Mouse (Mus musculus) ES-E14 (cell line): Measurements from ENCODE around the gene Birc6. TPM values are rescaled to one million over a fixed set of nuclear protein-coding genes. Genes with fewer than 3 reads are reported as not detected.

ENCODE experiments used
- DNase-seq: peaks from one replicate; pipeline ENCODE4 v3.0.0-alpha.2; 2013; ENCODE audit warnings: low read depth, low spot score
- H3K27ac ChIP-seq: 2 replicates; pipeline ENCODE4 v1.5.1; 2012; ENCODE audit warnings: low read depth, mild to moderate bottlenecking, low read length, moderate library complexity, mixed read lengths; ENCODE audit not compliant: poor library complexity, insufficient read depth, severe bottlenecking
- H3K36me3 ChIP-seq: 2 replicates; pipeline ENCODE4 v1.6.1; 2012; ENCODE audit warnings: mild to moderate bottlenecking, low read length, moderate library complexity, mixed read lengths; ENCODE audit not compliant: control insufficient read depth, poor library complexity, insufficient read depth, severe bottlenecking
- H3K4me1 ChIP-seq, 2 experiments: fragments of 150-350 bp in 1 of 2; sonication (generic) in 1 of 2; 2 replicates each; pipeline ENCODE4 v1.6.1; 2012; ENCODE audit warnings: low read length in 2 of 2, mild to moderate bottlenecking in 1 of 2, mixed read lengths in 1 of 2; ENCODE audit not compliant: control insufficient read depth in 2 of 2, insufficient read depth in 2 of 2, poor library complexity in 1 of 2
- H3K4me3 ChIP-seq, 2 experiments: fragments of 150-350 bp in 1 of 2; sonication (generic) in 1 of 2; 2 replicates each; pipeline ENCODE4 v1.5.1; 2012; ENCODE audit warnings: low read length in 2 of 2, low read depth in 1 of 2, mild to moderate bottlenecking in 1 of 2, mixed read lengths in 1 of 2; ENCODE audit not compliant: insufficient read depth in 1 of 2, poor library complexity in 1 of 2, severe bottlenecking in 1 of 2
- H3K9ac ChIP-seq: 2 replicates; pipeline ENCODE4 v1.6.1; 2012; ENCODE audit warnings: low read depth, mild to moderate bottlenecking, low read length, mixed read lengths; ENCODE audit not compliant: poor library complexity, insufficient read depth, severe bottlenecking
- H3K9me3 ChIP-seq: fragments of 150-350 bp; sonication (generic); 2 replicates; pipeline ENCODE4 v1.6.1; 2012; ENCODE audit warnings: low read depth, mild to moderate bottlenecking, low read length; ENCODE audit not compliant: control insufficient read depth, insufficient read depth
- CHD2 ChIP-seq: IDR thresholded peaks from 2 replicates; pipeline ENCODE4 v1.6.1; 2014; ENCODE audit warnings: mild to moderate bottlenecking, low read depth, low read length, inconsistent platforms
- HCFC1 ChIP-seq: IDR thresholded peaks from 2 replicates; pipeline ENCODE4 v1.6.1; 2012; ENCODE audit warnings: low read length, inconsistent platforms, borderline replicate concordance; ENCODE audit not compliant: insufficient read depth
- MAFK ChIP-seq: IDR thresholded peaks from 2 replicates; pipeline ENCODE4 v1.6.1; 2014; ENCODE audit warnings: mild to moderate bottlenecking, low read depth, low read length, inconsistent platforms; ENCODE audit not compliant: insufficient read depth
- ZC3H11A ChIP-seq: IDR thresholded peaks from 2 replicates; pipeline ENCODE4 v1.6.1; 2012; ENCODE audit warnings: low read depth, mild to moderate bottlenecking, inconsistent platforms, low read length, borderline replicate concordance
- ZNF384 ChIP-seq: IDR thresholded peaks from 2 replicates; pipeline ENCODE4 v1.6.1; 2012; ENCODE audit warnings: low read depth, low read length, inconsistent platforms
- in situ Hi-C, 2 experiments: fragments of 600-800 bp; cut with MboI; formaldehyde crosslinking; loops; one replicate each; pipeline ENCODE4 v1.15.1; 2025; ENCODE audit warnings: low sequenced_read_pairs in 2 of 2, inconsistent platforms in 1 of 2; ENCODE audit not compliant: unreplicated experiment in 2 of 2
- total RNA-seq: library from RNA; depleted of rRNA; stranded (reverse); fragments of 300-350 nt; gene quantifications from 2 replicates; pipeline ENCODE4 v1.2.3, GENCODE M21; 2012; rRNA removed

Birc6 gene
- total RNA-seq, 1 experiment = 122 TPM

- Histone ChIP-seq H3K36me3 (peaks cover 5% of the 10 kb centered on the region; the same call in 1 of the 2 replicates), H3K4me1 (no peaks in the 10 kb centered on the region), H3K9ac (no peak overlapping the region), H3K27ac (no peak overlapping the region), H3K4me3 (no peak overlapping the region), H3K9me3 (no peaks in the 10 kb centered on the region)
- DNase-seq = no peak
- in situ Hi-C loops = no loop called here
- no peak for TF ChIP-seq MAFK
- no peak for TF ChIP-seq HCFC1
- no peak for TF ChIP-seq ZNF384
- TF ChIP-seq CHD2 = no peak
- no peak for TF ChIP-seq ZC3H11A
Observed at GRCm38 (mm10) chr17:74735392-74735791, 207.3 kb downstream of the Birc6 start.

- in situ Hi-C loops = no loop called here
- Histone ChIP-seq H3K9ac (no peak overlapping the region), H3K27ac (no peak overlapping the region), H3K9me3 (no peaks in the 10 kb centered on the region), H3K4me1 (no peaks in the 10 kb centered on the region), H3K4me3 (no peak overlapping the region), H3K36me3 (peaks cover 7% of the 10 kb centered on the region; the same call in 1 of the 2 replicates)
- TF ChIP-seq MAFK (no peak), ZNF384 (no peak)
- DNase-seq = no peak
Observed at GRCm38 (mm10) chr17:74749659-74750058, 221.6 kb downstream of the Birc6 start.

GRCm38 (mm10) chr17:74751026-74751425, 222.9 kb downstream of the Birc6 start:
- TF ChIP-seq ZC3H11A = no peak
- no peak for TF ChIP-seq HCFC1
- no peak for TF ChIP-seq CHD2
- TF ChIP-seq ZNF384 = no peak
- TF ChIP-seq MAFK = no peak
- Histone ChIP-seq H3K9ac (no peak overlapping the region), H3K4me1 (no peaks in the 10 kb centered on the region), H3K27ac (no peak overlapping the region), H3K4me3 (no peak overlapping the region), H3K9me3 (no peaks in the 10 kb centered on the region), H3K36me3 (peaks cover 4% of the 10 kb centered on the region; the same call in 1 of the 2 replicates)
- DNase-seq = no peak
- in situ Hi-C loops = no loop called here

Other genes starting within 250 kb of the Birc6 start
- 59.1 and 66.7 TPM in 2 replicates for gene Memo1, start 232.8 kb upstream of the Birc6 start, total RNA-seq
- gene Dpy30, start 204.4 kb upstream of the Birc6 start, total RNA-seq = 180 TPM in 2 replicates
- 39.0 and 48.8 TPM in 2 replicates for gene Spast, start 189.3 kb upstream of the Birc6 start, total RNA-seq
- gene Slc30a6, start 132.7 kb upstream of the Birc6 start, total RNA-seq = 29.9 and 40.6 TPM in 2 replicates
- gene Nlrc4, start 69.2 kb upstream of the Birc6 start, total RNA-seq = 2.3 and 2.4 TPM in 2 replicates
- 69.7 and 77.9 TPM in 2 replicates for gene Yipf4, start 38.8 kb upstream of the Birc6 start, total RNA-seq
- gene Ttc27, start 189.4 kb downstream of the Birc6 start, total RNA-seq = 50.3 and 52.3 TPM in 2 replicates